Mouse (Mus musculus): Measurements from ENCODE around the gene Atg4b. TPM values are rescaled to one million over a fixed set of nuclear protein-coding genes. Genes with fewer than 3 reads are reported as not detected.

Atg4b gene
- 10 to 100 TPM; 92.9 to 96.8 TPM for total RNA-seq (2023)

DNA sequence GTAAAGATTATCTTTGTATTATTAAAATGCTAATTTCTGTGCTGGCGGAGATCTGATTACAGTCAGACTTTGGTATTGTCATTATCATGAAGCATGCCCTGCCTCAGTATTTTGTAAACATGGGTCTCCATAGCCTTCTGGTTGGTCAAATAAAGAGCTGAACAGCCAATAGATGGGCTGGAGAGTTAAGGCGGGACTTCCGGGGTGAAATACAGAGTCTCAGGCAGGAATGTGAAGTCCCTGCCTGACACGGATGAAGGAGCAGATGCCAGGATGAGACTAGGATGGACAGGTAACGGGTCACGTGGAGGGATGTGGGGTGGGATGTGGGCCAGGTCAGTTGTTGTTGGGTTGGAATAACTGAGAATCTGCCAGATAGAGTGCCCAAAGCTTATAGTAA lies at the start of gene Atg4b:
TSS of gene Atg4b (plus strand) at position 211 of the 400 bp plus-strand sequence.

DNA sequence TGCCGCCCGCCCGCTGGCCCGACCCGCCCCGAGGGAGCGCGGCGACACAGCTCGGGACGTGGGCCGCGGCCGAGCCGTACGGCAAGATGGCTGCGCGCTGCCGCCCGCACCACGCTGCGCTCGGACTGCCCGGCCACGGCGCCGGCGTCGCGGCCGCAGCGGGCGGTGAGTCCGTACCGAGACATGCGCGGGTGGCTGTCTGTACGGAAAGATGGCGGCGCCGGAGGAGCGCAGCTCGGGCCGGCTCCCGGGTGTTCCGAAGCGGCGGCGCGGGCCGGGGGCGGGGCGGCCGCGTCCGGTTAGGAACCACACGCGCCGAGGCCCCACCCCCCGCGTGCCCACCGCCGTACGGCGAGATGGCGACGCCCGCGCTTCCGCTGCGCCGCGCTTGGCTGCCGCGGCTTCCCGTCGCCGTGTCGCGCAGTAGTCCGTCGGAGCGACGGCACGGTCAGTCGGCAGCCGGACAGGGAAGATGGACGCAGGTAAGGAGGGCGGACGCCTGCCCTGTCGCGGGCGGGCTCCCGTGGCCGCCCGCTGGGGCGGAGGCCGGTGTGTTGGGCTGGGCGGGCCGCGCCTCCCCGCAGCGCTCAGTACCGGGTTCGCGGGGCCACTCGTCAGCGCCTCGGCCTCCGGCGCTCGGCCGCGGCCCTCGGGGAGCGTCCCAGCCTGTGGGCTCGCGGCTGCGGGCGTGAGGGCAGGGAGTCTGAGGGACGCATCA lies 3.4 kb downstream of the Atg4b start, which contains the start of gene Thap4:
TSS of gene Thap4 (minus strand) at position 292 of the 718 bp plus-strand sequence.

DNA sequence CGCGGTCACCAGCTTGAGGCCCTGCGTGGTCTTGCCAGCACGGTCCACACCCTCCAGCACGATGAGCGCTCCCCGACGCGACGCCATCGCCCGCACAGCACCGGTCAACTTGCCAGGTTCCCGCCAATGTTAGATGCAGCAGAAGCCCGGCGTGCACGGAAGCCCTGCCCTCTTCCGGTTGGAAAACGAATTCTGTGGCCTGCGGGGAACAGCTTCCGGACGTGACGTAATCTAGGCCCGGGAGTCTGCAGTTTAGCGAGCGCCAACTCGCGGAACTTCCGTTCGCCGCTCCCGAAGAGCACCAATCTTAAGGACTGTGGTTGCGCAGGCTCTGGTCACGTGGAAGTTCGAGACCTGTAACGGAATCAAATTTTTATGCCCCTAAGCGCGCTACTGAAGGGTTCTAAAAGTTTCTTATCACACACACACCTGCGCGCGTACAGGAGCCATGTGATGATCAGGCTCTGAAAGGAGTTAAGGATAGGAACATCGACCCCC lies 50.5 kb downstream of the Atg4b start, which contains the start of gene Dtymk:
TSS of gene Dtymk (minus strand) at position 194 of the 498 bp plus-strand sequence.

DNA sequence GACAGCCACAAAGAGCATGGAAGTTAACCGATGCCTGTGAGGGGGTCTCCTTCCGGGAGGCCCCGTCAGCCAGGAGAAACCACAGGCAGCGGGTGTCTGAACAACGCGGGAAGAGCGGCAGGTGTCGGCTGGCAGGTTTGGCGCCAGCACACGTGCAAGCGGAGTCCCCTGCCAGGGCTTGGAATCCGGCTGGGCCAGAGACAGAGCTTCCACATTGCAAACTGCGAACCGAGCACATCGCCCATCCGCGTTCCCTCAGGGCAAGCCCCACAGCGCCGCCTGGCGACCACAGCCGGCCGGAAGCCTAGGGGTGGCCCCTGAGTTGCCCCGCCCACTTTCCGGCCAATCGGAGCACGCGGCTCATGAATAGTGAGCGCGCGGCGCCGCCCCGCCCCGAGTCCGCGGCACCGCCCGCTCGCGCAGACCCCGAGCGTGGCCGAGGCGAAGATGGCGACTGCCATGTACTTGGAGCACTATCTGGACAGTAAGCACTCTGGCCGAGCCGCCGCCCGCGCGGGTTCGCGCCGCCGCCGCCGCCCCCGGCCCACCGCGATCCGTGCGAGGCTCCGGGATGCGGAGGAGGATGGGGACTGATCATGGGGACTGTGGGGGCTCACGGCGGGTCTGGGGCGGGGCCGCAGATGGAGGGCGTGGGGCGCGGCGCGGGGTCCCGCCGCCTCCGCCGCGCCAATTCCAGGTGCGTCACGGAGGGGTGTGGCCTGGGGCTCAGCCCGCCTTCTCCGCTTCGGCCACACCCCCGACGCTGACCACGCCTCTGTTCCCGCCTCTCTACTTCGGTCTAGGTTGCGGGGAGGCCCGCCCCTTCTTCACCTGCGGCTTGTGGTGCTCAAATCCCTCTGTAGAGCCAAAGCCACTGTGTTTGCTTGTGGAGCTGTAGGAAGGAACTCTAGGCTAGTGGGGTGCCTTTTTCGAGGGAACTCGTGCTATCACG lies 52.5 kb downstream of the Atg4b start, which contains the start of gene Ing5:
TSS of gene Ing5 (plus strand) at position 410 of the 952 bp plus-strand sequence.

DNA sequence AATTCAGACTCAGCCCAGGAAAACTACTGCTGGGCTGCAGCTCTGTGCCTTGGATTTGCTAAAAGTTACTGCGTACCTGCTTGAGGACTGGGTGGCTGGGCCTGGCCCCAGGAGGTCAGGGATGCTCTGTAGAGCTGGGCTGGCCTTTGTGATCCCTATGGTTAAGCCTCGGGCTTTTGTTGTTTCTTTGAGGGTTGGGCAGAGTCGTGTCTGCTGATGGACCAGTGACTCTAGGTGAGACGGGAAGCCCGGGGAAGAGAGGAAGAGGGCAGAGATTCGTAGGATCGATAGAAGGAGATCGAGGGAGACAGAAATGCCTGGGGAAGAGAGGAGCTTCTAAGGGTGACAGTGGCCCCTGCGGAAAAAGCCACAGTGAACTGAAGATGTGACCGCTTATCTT lies 73.3 kb downstream of the Atg4b start, which contains the start of gene D2hgdh:
TSS of gene D2hgdh (plus strand) at position 301 of the 400 bp plus-strand sequence.

Other genes starting within 250 kb of the Atg4b start
- 1 to 10 TPM; 4.6 to 6.3 TPM for gene Farp2, start 239.4 kb upstream of the Atg4b start, total RNA-seq (2023)
- gene Stk25, start 92.8 kb upstream of the Atg4b start, total RNA-seq (2023): 100 to 1,000 TPM; 116 to 117 TPM
- gene Bok, start 65.8 kb upstream of the Atg4b start, total RNA-seq (2023): not detected
- gene Thap4, start 3.4 kb downstream of the Atg4b start, total RNA-seq (2023): 10 to 100 TPM; 18.6 to 25.2 TPM
- gene Dtymk, start 50.4 kb downstream of the Atg4b start, total RNA-seq (2023): 10 to 100 TPM; 72.7 to 78.1 TPM
- 10 to 100 TPM; 33.6 to 40.1 TPM for gene Ing5, start 52.5 kb downstream of the Atg4b start, total RNA-seq (2023)
- gene D2hgdh, start 73.4 kb downstream of the Atg4b start, total RNA-seq (2023): 10 to 100 TPM; 40.0 to 49.1 TPM
- gene Gal3st2, start 109.8 kb downstream of the Atg4b start, total RNA-seq (2023): under 1 TPM in 1 of 2 experiments, not detected in 1; 0.24 TPM
- gene Gal3st2b, start 166.8 kb downstream of the Atg4b start, total RNA-seq (2023): under 1 TPM; 0.52 to 0.71 TPM
- under 1 TPM; 0.06 to 0.12 TPM for gene Gal3st2c, start 239.0 kb downstream of the Atg4b start, total RNA-seq (2023)